Mouse (Mus musculus) midbrain, embryonic 12.5 days (tissue): ENCODE data around the gene Fam131c. TPM values are rescaled to one million over a fixed set of nuclear protein-coding genes. Genes with fewer than 3 reads are reported as not detected.

Experiments used
- ATAC-seq: fragments of 200-750 bp; cut with Nextera tagmentation; 2 replicates; pipeline ENCODE4 v1.8.0; 2017; ENCODE audit warnings: low read depth, moderate TSS enrichment, moderate library complexity; ENCODE audit not compliant: low FRiP score
- H3K27ac ChIP-seq: fragments of 300-500 bp; sonication (generic); replicated peaks from 2 replicates; pipeline ENCODE4 v1.5.1; 2016; ENCODE audit warnings: mild to moderate bottlenecking
- H3K27me3 ChIP-seq: fragments of 300-500 bp; sonication (generic); 2 replicates; pipeline ENCODE4 v1.6.1; 2016; ENCODE audit warnings: mild to moderate bottlenecking
- H3K36me3 ChIP-seq: fragments of 300-500 bp; sonication (generic); 2 replicates; pipeline ENCODE4 v1.6.1; 2016
- H3K4me1 ChIP-seq: fragments of 300-500 bp; sonication (generic); 2 replicates; pipeline ENCODE4 v1.6.1; 2016
- H3K4me2 ChIP-seq: fragments of 300-500 bp; sonication (generic); replicated peaks from 2 replicates; pipeline ENCODE4 v1.6.1; 2016; ENCODE audit warnings: mild to moderate bottlenecking, moderate library complexity
- H3K4me3 ChIP-seq: fragments of 300-500 bp; sonication (generic); 2 replicates; pipeline ENCODE4 v1.5.1; 2016; ENCODE audit warnings: mild to moderate bottlenecking
- H3K9ac ChIP-seq: fragments of 300-500 bp; sonication (generic); replicated peaks from 2 replicates; pipeline ENCODE4 v1.6.1; 2016; ENCODE audit warnings: mild to moderate bottlenecking, moderate library complexity
- H3K9me3 ChIP-seq: fragments of 300-500 bp; sonication (generic); 2 replicates; pipeline ENCODE4 v1.6.1; 2016; ENCODE audit warnings: mild to moderate bottlenecking
- WGBS: fragments of 180-500 bp; shearing (Covaris S2); methylation state at CpG from one replicate; pipeline ENCODE4 v1.1.7; 2016; 5-methylcytosine and 5-hydroxymethylcytosine counted together
- polyA plus RNA-seq: library from polyadenylated mRNA; unstranded; fragments of >200 nt; fragmentation: Nextera tagmentation; extraction: Ambion mirVana; gene quantifications from 2 replicates; pipeline ENCODE4 v1.2.1, GENCODE M21; 2016

The Fam131c gene
- polyA plus RNA-seq, 1 experiment from 2014 or later, result 3.8 TPM

DNA sequence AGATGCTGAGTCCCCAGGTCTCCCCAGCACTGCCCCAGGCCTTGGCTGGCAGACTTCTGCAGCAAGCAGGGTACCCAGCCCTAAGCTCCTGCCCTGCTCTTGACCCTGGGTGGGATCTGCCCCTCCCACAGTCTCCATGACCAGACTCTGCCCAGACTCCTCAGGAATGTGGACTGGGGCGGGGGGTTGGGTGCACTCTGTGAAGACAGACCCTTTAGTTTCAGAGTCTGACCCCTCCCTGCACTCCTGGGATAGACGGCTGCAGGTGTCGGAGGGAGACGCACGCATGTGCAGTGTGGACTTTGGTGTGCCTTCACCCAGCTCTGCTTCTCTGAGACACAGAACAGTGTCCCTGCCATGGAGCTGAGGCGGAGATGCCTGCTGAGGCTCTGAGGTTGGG, 30.0 kb upstream of the Fam131c start:
- Histone ChIP-seq H3K27ac (peak overlapping the region; percentile 7; the same call in 1 of the 2 replicates), H3K4me3 (no peak overlapping the region), H3K9me3 (no peaks in the 10 kb centered on the region), H3K4me2 (no peak overlapping the region; the same call in 1 of the 2 replicates), H3K9ac (0 out of 2 replicates have a peak overlapping the region, but pooled peaks have one; percentile 2), H3K4me1 (peaks cover 48% of the 10 kb centered on the region), H3K36me3 (no peaks in the 10 kb centered on the region), H3K27me3 (peaks cover 8% of the 10 kb centered on the region)
- ATAC-seq, result no peak
- WGBS, result 29% methylated on average over 6 of the region's 6 CpGs

DNA sequence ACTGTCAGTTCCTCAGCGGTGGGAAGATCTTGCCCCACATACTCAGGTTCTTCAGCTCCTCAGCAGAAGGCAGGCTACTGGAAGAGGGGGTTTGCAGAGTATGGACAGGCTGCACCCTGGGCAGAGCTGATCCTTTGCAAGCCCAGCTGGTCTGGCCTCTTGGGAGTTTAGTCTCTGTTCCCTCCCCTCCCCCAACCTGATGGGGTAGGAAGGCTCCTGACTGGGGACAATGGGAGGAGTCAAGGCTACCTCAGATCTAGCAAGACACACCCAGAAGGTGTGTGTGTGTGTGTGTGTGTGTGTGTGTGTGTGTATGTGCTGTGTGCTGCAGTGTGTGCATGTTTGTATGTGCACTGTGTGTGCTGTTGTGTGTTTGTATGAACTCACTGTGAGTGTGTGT, 29.2 kb upstream of the Fam131c start:
- 38% methylated on average over 1 of the region's 1 CpGs for WGBS
- Histone ChIP-seq H3K36me3 (no peaks in the 10 kb centered on the region), H3K9ac (no peak overlapping the region), H3K4me2 (no peak overlapping the region), H3K27ac (peak overlapping the region; percentile 7; the same call in 1 of the 2 replicates), H3K27me3 (peaks cover 8% of the 10 kb centered on the region), H3K4me1 (peaks cover 45% of the 10 kb centered on the region), H3K9me3 (no peaks in the 10 kb centered on the region), H3K4me3 (no peak overlapping the region)
- ATAC-seq, result no peak

DNA sequence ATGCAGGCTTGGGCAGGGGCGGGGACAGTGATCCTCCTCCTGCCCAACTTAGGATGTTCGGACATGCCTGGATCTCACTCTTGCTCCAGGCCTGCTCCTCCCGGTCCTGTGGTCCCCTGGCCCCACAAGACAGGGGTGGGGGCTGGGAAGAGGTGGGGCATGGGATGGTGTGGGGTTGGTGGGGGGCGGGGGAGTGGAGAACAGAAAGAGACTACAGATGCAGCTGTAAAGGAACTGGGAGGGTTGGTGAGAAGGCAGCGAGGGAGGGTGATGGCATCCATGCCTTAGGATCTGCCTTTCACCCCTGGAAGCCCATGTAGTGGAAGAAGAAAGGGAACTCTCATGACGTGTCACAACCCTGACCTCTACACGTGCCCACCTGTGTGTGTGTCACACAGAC, 26.5 kb upstream of the Fam131c start:
- no peak overlapping the region for H3K27ac ChIP-seq
- ATAC-seq, result no peak

GRCm38 (mm10) chr4:141343515-141343914, 24.5 kb upstream of the Fam131c start:
- H3K9ac ChIP-seq, result no peak overlapping the region
- 0 out of 2 replicates have a peak, but pooled peaks cover 3% of the 10 kb centered on the region for H3K9me3 ChIP-seq
- no peak overlapping the region for H3K27ac ChIP-seq
- no peak overlapping the region for H3K4me2 ChIP-seq
- peaks cover 12% of the 10 kb centered on the region for H3K4me1 ChIP-seq
- ATAC-seq, result no peak
- H3K4me3 ChIP-seq, result no peak overlapping the region
- H3K36me3 ChIP-seq, result no peaks in the 10 kb centered on the region
- 75% methylated on average over 7 of the region's 7 CpGs for WGBS
- peaks cover 8% of the 10 kb centered on the region for H3K27me3 ChIP-seq

More for the DNA sequence above, 26.5 kb upstream of the Fam131c start:
- no peak overlapping the region for H3K9ac ChIP-seq
- 0 out of 2 replicates have a peak, but pooled peaks cover 3% of the 10 kb centered on the region for H3K9me3 ChIP-seq
- peaks cover 22% of the 10 kb centered on the region for H3K4me1 ChIP-seq
- no peak overlapping the region for H3K4me3 ChIP-seq
- 63% methylated on average over 7 of the region's 7 CpGs for WGBS
- H3K27me3 ChIP-seq, result peaks cover 8% of the 10 kb centered on the region
- H3K4me2 ChIP-seq, result no peak overlapping the region
- no peaks in the 10 kb centered on the region for H3K36me3 ChIP-seq

GRCm38 (mm10) chr4:141345219-141345618, 22.8 kb upstream of the Fam131c start:
- H3K9me3 ChIP-seq, result 0 out of 2 replicates have a peak, but pooled peaks cover 3% of the 10 kb centered on the region

GRCm38 (mm10) chr4:141347365-141347797, 20.6 kb upstream of the Fam131c start:
- H3K4me1 ChIP-seq, result no peaks in the 10 kb centered on the region
- 72% methylated on average over 8 of the region's 8 CpGs for WGBS
- 0 out of 2 replicates have a peak, but pooled peaks cover 3% of the 10 kb centered on the region for H3K9me3 ChIP-seq
- no peak overlapping the region for H3K4me3 ChIP-seq
- no peaks in the 10 kb centered on the region for H3K36me3 ChIP-seq
- ATAC-seq, result no peak
- H3K27me3 ChIP-seq, result peaks cover 5% of the 10 kb centered on the region; the same call in 1 of the 2 replicates
- no peak overlapping the region for H3K4me2 ChIP-seq
- no peak overlapping the region for H3K9ac ChIP-seq
- no peak overlapping the region for H3K27ac ChIP-seq

More at GRCm38 (mm10) chr4:141345219-141345618, 22.8 kb upstream of the Fam131c start:
- Histone ChIP-seq H3K27ac (no peak overlapping the region), H3K36me3 (no peaks in the 10 kb centered on the region), H3K27me3 (peaks cover 9% of the 10 kb centered on the region), H3K4me2 (no peak overlapping the region), H3K4me3 (no peak overlapping the region), H3K9ac (no peak overlapping the region), H3K4me1 (no peaks in the 10 kb centered on the region)
- no peak for ATAC-seq
- WGBS, result 94% methylated on average over 12 of the region's 12 CpGs

DNA sequence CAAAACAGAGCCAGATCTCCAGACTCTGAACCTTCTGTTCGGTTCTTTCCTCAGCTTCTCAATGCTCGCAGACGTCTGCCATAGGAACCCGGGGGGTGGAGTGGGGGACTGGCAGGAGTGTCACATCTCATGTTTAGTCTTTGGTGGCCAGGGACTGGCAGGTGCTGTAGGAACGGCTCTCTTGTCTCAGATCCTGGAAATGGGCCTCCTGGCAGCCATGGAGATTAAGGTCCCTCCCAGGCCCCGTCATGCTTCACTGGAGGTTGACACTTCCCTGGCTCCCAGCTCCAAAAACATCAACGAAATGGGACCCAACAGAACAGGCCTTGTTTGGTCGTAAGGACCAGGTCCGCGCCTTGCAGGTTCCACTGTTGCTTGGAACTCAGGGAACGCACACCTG, 19.4 kb upstream of the Fam131c start:
- H3K9ac ChIP-seq, result no peak overlapping the region
- H3K4me1 ChIP-seq, result no peaks in the 10 kb centered on the region
- H3K27me3 ChIP-seq, result peaks cover 5% of the 10 kb centered on the region; the same call in 1 of the 2 replicates
- H3K9me3 ChIP-seq, result 0 out of 2 replicates have a peak, but pooled peaks cover 3% of the 10 kb centered on the region
- H3K4me2 ChIP-seq, result no peak overlapping the region
- no peak for ATAC-seq
- H3K27ac ChIP-seq, result no peak overlapping the region
- H3K36me3 ChIP-seq, result no peaks in the 10 kb centered on the region
- WGBS, result 72% methylated on average over 11 of the region's 11 CpGs
- no peak overlapping the region for H3K4me3 ChIP-seq

DNA sequence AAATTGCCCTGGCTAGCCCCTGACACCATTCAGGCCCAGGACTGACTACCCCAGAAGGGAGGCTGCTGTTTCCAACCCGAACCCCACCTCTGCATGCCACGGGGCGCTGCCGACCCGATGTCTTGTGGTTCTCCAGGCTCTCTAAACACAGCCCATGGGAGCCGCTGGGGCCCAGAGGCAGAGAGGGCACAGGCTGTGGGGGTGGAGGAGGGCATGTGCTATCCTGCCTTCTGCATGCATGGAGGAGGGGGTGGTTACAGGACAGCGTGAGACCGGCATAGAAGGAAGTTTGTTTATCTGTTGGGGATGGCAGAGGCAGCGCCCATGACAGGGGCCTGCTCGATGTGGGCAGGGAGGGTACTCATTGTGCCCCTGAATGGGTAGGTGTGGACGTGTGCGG, 18.0 kb upstream of the Fam131c start:
- Histone ChIP-seq H3K4me3 (no peak overlapping the region), H3K27me3 (peaks cover 5% of the 10 kb centered on the region; the same call in 1 of the 2 replicates), H3K27ac (no peak overlapping the region), H3K9me3 (0 out of 2 replicates have a peak, but pooled peaks cover 3% of the 10 kb centered on the region), H3K4me1 (no peaks in the 10 kb centered on the region), H3K36me3 (no peaks in the 10 kb centered on the region), H3K9ac (no peak overlapping the region), H3K4me2 (no peak overlapping the region)
- WGBS, result 89% methylated on average over 12 of the region's 12 CpGs
- no peak for ATAC-seq

DNA sequence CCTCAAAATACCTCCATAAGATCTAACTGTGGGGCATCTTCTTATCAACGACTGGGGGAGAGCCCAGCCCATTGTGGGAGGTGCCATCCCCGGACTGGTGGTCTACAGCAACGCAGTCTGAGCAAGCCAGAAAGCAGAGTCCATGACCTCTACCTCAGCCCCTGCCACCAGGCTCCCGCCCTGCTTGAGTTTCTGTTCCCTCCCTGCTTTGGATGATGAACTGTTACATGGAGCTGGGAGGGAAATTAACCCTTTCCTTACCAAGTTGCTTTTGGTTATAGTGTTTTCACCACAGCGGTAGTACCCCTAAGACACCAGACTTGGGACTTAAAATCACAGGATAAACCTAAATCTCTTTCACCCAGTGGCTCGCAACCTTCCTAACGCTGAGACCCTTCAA, 16.0 kb upstream of the Fam131c start:
- Histone ChIP-seq H3K27ac (no peak overlapping the region), H3K9ac (no peak overlapping the region), H3K9me3 (no peaks in the 10 kb centered on the region), H3K36me3 (no peaks in the 10 kb centered on the region), H3K4me1 (no peaks in the 10 kb centered on the region), H3K27me3 (peaks cover 5% of the 10 kb centered on the region; the same call in 1 of the 2 replicates), H3K4me2 (no peak overlapping the region), H3K4me3 (no peak overlapping the region)
- 64% methylated on average over 7 of the region's 7 CpGs for WGBS
- ATAC-seq, result no peak

DNA sequence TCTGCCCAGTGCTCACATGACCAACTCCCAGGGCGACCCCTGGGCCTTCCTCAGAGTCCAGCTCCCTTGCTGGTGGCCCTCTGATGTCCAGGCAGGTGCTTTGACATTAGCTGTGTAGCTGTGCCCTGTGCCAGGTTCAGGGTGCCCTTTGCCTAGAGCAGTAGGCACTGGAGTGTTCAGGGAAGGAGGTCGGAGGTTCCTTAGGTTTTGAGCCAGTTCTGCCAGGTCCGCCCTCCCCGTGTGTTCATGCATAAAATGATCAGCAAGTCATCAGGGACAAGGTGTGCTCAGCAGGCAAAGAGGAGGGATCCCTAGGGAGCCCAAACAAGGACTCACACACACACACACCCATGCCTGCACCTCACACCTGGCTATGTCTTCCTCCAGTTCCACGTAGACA, 15.0 kb upstream of the Fam131c start:
- no peak overlapping the region for H3K9ac ChIP-seq
- H3K4me2 ChIP-seq, result no peak overlapping the region
- peaks cover 5% of the 10 kb centered on the region; the same call in 1 of the 2 replicates for H3K27me3 ChIP-seq
- H3K27ac ChIP-seq, result no peak overlapping the region
- H3K4me1 ChIP-seq, result no peaks in the 10 kb centered on the region
- 75% methylated on average over 5 of the region's 5 CpGs for WGBS
- no peak for ATAC-seq
- H3K36me3 ChIP-seq, result no peaks in the 10 kb centered on the region
- no peak overlapping the region for H3K4me3 ChIP-seq
- H3K9me3 ChIP-seq, result no peaks in the 10 kb centered on the region

DNA sequence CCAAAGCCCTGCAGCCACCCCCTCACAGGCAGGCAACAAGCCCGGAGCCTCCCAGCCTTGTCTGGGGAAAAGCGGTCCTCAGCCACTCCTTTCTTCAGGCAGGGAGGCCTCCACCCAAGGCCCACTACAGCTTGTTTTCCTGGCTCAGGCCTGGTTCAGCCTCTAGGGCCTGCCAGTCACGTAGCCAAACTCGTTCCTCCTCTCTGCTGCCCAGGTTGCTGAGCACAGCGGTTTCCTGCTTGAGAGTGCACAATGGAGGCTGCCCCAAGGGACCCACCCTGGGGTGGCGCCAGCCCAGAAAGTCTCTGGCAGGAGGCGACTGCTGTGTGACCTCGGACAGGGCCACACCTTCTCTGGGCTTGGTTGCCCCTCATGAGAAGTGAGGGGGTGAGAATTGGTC, 14.2 kb upstream of the Fam131c start:
- 70% methylated on average over 8 of the region's 8 CpGs for WGBS
- Histone ChIP-seq H3K36me3 (no peaks in the 10 kb centered on the region), H3K9me3 (no peaks in the 10 kb centered on the region), H3K27me3 (peaks cover 5% of the 10 kb centered on the region; the same call in 1 of the 2 replicates), H3K4me2 (no peak overlapping the region), H3K4me3 (no peak overlapping the region), H3K27ac (no peak overlapping the region), H3K4me1 (no peaks in the 10 kb centered on the region), H3K9ac (no peak overlapping the region)
- no peak for ATAC-seq

GRCm38 (mm10) chr4:141357811-141358210, 10.2 kb upstream of the Fam131c start:
- ATAC-seq, result no peak
- H3K9me3 ChIP-seq, result no peaks in the 10 kb centered on the region
- H3K27me3 ChIP-seq, result peaks cover 14% of the 10 kb centered on the region
- peaks cover 6% of the 10 kb centered on the region for H3K4me1 ChIP-seq
- H3K36me3 ChIP-seq, result no peaks in the 10 kb centered on the region
- H3K27ac ChIP-seq, result no peak overlapping the region
- H3K9ac ChIP-seq, result no peak overlapping the region
- no peak overlapping the region for H3K4me3 ChIP-seq
- H3K4me2 ChIP-seq, result no peak overlapping the region

GRCm38 (mm10) chr4:141359222-141359621, 8.8 kb upstream of the Fam131c start:
- ATAC-seq, result no peak
- H3K27ac ChIP-seq, result no peak overlapping the region
- no peaks in the 10 kb centered on the region for H3K36me3 ChIP-seq
- H3K4me2 ChIP-seq, result no peak overlapping the region
- H3K4me1 ChIP-seq, result peaks cover 9% of the 10 kb centered on the region
- H3K9ac ChIP-seq, result no peak overlapping the region
- H3K9me3 ChIP-seq, result no peaks in the 10 kb centered on the region
- WGBS, result 92% methylated on average over 6 of the region's 6 CpGs
- peaks cover 23% of the 10 kb centered on the region for H3K27me3 ChIP-seq
- H3K4me3 ChIP-seq, result no peak overlapping the region
